Mouse (Mus musculus): Measurements from ENCODE around the gene Ddn.

GRCm38 (mm10) chr15:98776280-98777004, 32.8 kb downstream of the Ddn start:
- no peak for TF ChIP-seq CTCF (IDR thresholded peaks at IDR 0.05; ENCODE audit: borderline replicate concordance, extremely low read depth, insufficient read depth, insufficient read length)
- TF ChIP-seq POLR2A (IDR thresholded peaks at IDR 0.05; ENCODE audit: borderline replicate concordance, extremely low read depth, insufficient read depth, insufficient read length, poor library complexity, severe bottlenecking) = no peak

Measured in brain, embryonic 14.5 days (tissue).